Mouse (Mus musculus) ES-E14 (cell line): ENCODE measurements around the gene Meig1.

ENCODE experiments used
- ZC3H11A ChIP-seq: IDR thresholded peaks from 2 replicates; pipeline ENCODE4 v1.6.1; 2012; ENCODE audit warnings: low read depth, mild to moderate bottlenecking, inconsistent platforms, low read length, borderline replicate concordance
- ZNF384 ChIP-seq: IDR thresholded peaks from 2 replicates; pipeline ENCODE4 v1.6.1; 2012; ENCODE audit warnings: low read depth, low read length, inconsistent platforms

DNA sequence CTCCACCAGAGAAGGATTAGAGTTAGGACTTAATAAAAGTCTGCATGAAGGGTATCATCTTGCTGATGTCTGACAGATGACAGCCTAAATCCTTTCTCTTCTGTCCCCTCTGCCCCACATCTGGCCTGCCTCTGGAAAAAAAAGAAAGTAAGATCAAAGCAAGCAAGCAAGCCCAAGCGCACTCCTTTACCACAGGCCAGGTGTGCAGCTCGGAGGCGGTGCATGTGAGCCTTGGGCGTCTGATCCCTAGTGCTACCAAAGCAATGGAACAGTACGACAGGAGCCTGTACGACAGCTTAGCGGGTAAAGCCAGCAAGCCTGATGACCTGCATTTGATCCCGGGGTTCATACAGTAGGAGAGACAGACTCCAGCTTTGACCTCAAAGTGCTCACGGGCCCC, 8.5 kb upstream of the Meig1 start:
- TF ChIP-seq ZNF384 (no peak), ZC3H11A (no peak)
